Mouse (Mus musculus): ENCODE results near the gene Rprml. TPM values are rescaled to one million over a fixed set of nuclear protein-coding genes. Genes with fewer than 3 reads are reported as not detected.

The Rprml gene
- polyA plus RNA-seq, 1 experiment: not detected

DNA sequence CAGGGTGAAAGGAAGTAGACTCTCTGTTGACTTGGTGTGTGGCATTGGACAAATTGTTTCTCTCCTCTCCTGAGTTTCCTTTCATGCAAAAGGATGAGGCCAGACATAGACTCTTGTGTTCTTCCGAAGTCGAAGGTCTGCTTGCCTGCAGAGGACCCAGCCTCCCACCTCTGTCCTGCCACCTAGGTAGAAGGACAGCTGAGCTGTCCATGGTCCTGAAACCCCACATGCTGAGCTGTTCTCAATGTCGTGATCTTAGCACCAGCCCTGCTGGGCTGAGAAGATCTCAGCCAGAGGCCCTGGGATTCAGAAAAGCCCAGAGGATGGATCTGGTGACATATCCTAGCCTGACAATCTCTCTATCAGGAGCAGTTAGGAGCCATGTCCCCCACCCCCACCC lies 7.2 kb downstream of the Rprml start:
- Histone ChIP-seq H3K27ac (ENCODE audit: insufficient read depth, low read depth, low read length) (no peak overlapping the region), H3K4me1 (ENCODE audit: control insufficient read depth, insufficient read depth, low read length) (peaks cover 41% of the 10 kb centered on the region), H3K4me3 (ENCODE audit: insufficient read depth, low read depth, low read length) (no peak overlapping the region)
- WGBS: 26% methylated on average over 3 of the region's 3 CpGs
- TF ChIP-seq POLR2A (IDR thresholded peaks at IDR 0.05; ENCODE audit: insufficient read depth, low read depth, low read length): no peak
- no peak for TF ChIP-seq CTCF (IDR thresholded peaks at IDR 0.05; ENCODE audit: insufficient read depth, low read depth, low read length)

DNA sequence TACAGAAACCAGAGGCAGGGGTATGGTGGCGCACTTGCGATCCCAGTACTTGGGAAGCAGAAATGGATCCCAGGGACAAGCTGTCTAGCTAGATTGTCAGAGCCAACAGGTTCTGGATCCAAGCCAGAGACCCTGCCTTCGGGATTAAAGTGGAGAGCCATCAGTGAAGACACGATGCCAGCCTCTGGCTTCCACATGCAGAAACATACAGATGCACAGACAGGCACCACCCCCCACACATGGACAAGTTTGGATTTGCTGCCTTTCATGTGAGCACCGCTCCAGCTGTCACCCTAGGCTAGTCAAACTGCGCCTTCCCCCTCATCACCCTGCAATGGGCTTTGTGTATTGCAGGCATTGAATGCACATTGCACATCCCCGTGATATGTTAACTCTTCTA lies 8.8 kb downstream of the Rprml start:
- WGBS: 60% methylated on average over 7 of the region's 7 CpGs
- H3K4me1 ChIP-seq (ENCODE audit: control insufficient read depth, insufficient read depth, low read length): peaks cover 46% of the 10 kb centered on the region
- TF ChIP-seq CTCF (IDR thresholded peaks at IDR 0.05; ENCODE audit: insufficient read depth, low read depth, low read length): no peak
- H3K4me3 ChIP-seq (ENCODE audit: insufficient read depth, low read depth, low read length): no peak overlapping the region
- H3K27ac ChIP-seq (ENCODE audit: insufficient read depth, low read depth, low read length): no peak overlapping the region

DNA sequence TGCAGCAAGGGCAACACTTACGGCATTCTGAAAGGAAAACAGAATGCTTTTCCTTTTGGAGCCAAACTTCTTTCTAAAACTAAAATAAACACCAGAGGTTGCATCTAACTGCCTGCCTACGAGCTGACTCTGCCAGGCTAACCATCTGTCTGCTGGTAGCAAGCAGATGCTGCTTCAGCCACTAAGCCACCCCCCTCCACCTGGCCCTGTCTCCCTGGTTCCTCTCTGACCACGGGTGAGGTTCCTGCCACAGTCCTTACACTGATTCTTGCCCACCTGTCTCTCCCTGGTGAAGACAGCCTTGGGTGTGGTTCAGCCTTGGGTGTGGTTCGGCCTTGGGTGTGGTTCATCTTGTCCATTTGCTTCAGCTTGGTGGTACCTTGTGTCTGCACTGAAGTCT lies 12.5 kb downstream of the Rprml start:
- Histone ChIP-seq H3K4me3 (ENCODE audit: insufficient read depth, low read depth, low read length) (no peak overlapping the region), H3K27ac (ENCODE audit: insufficient read depth, low read depth, low read length) (peak overlapping the region; percentile 90), H3K4me1 (ENCODE audit: control insufficient read depth, insufficient read depth, low read length) (peaks cover 48% of the 10 kb centered on the region)
- TF ChIP-seq POLR2A (IDR thresholded peaks at IDR 0.05; ENCODE audit: insufficient read depth, low read depth, low read length) (no peak), CTCF (IDR thresholded peaks at IDR 0.05; ENCODE audit: insufficient read depth, low read depth, low read length) (no peak)
- WGBS: 33% methylated on average over 4 of the region's 4 CpGs

DNA sequence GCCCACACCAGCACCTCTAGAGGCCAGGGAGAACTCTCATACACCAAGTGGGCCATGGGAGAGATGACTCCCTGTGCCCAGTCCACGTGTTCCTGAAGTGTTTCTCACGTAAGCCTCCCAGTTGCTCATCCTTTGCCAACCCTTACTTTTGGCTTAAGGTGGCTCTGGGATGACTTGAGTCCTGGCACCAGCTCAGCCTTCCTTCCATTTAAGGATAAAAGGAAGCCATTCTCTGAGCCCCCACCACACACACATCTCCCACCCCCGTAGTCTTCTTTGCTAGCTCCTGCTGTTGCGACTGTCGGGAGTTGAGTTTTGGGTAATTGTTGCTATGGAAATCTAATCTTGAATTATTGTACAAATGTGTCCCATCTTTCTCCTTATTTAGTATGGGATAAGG lies 13.2 kb downstream of the Rprml start:
- 30% methylated on average over 5 of the region's 5 CpGs for WGBS

DNA sequence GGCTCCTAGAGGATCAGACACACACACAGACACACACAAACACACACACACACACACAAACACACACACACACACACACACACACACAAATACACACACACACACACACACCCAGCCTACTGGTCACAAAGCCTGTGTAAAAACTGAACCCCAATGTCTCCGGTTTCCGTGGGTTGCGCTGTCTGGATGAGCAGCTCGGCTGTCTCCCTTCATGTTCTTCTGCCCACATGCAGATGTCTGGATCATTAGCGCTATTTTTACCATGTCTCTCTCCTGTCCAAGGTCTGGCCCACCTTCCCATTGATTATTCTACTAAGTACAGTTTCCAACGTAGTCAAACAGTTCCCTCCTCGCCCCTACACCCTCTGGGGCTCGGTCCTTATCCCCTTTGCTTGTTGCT lies 13.7 kb downstream of the Rprml start:
- no peak for TF ChIP-seq CTCF (IDR thresholded peaks at IDR 0.05; ENCODE audit: insufficient read depth, low read depth, low read length)
- no peak for TF ChIP-seq POLR2A (IDR thresholded peaks at IDR 0.05; ENCODE audit: insufficient read depth, low read depth, low read length)
- Histone ChIP-seq H3K27ac (ENCODE audit: insufficient read depth, low read depth, low read length) (peak overlapping the region; percentile 95), H3K4me3 (ENCODE audit: insufficient read depth, low read depth, low read length) (no peak overlapping the region), H3K4me1 (ENCODE audit: control insufficient read depth, insufficient read depth, low read length) (peaks cover 53% of the 10 kb centered on the region)
- WGBS: 38% methylated on average over 8 of the region's 8 CpGs

More for the DNA sequence above, 13.2 kb downstream of the Rprml start:
- Histone ChIP-seq H3K4me1 (ENCODE audit: control insufficient read depth, insufficient read depth, low read length) (peaks cover 54% of the 10 kb centered on the region), H3K27ac (ENCODE audit: insufficient read depth, low read depth, low read length) (peak overlapping the region; percentile 95), H3K4me3 (ENCODE audit: insufficient read depth, low read depth, low read length) (no peak overlapping the region)
- no peak for TF ChIP-seq CTCF (IDR thresholded peaks at IDR 0.05; ENCODE audit: insufficient read depth, low read depth, low read length)
- no peak for TF ChIP-seq POLR2A (IDR thresholded peaks at IDR 0.05; ENCODE audit: insufficient read depth, low read depth, low read length)

DNA sequence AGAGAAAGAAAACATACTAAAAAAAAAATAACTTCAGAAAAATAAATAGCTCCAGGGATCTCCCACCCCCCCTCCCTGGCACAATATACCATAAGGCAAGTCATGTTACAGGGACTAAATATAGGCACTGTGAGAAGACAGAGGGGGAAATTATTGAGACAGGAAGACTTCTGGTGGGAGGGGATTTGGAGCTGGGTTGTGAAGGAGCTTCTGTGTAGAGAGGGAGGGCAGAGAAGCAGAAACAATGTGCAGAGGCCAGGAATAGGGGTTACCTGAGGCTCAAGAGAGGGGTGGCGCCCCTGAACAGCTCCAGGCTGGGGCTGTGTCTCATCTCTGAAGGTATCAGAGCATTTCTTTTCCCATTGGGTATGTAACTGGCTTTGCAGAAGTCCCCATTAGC lies 16.3 kb downstream of the Rprml start:
- 30% methylated on average over 1 of the region's 1 CpGs for WGBS
- TF ChIP-seq CTCF (IDR thresholded peaks at IDR 0.05; ENCODE audit: insufficient read depth, low read depth, low read length) (no peak), POLR2A (IDR thresholded peaks at IDR 0.05; ENCODE audit: insufficient read depth, low read depth, low read length) (no peak)
- H3K4me3 ChIP-seq (ENCODE audit: insufficient read depth, low read depth, low read length): peak overlapping the region; percentile 30
- peaks cover 50% of the 10 kb centered on the region for H3K4me1 ChIP-seq (ENCODE audit: control insufficient read depth, insufficient read depth, low read length)
- H3K27ac ChIP-seq (ENCODE audit: insufficient read depth, low read depth, low read length): peak overlapping the region; percentile 99

DNA sequence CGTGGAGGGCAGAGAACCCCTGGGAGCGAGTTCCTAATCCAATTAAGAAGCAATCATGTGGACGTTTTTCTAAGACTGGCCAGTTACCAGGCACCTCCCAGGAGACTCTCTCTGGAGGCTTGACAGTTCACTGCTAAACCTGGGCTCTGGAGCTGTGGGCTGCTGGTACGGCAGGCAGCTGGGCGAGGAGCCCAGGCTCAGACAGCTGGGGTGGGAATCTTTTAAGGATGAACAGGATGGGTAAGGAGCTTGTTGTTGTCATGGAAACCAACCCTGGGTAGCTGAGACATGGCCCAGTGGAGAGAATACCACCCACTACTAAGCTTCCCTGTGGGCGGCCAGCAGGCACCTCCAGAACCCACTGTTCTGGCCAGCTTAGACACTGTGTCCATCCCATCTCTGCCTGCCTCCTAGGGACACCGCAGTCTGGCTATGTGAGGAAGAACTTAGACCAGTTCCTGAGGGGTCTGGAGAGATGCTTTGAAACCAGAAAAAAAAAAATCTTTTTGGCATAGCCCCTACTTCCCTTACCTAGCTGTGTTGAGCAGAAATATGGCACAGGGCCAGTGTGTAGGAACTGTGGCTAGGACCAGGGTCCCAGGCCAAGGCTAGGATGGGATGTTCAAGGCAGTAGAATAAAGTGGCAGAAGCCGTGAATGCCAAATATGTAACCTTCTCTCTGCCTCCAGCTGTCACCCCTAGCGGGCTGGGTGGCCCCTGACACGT lies 17.0 kb downstream of the Rprml start:
- H3K27ac ChIP-seq (ENCODE audit: insufficient read depth, low read depth, low read length): peak overlapping the region; percentile 99

DNA sequence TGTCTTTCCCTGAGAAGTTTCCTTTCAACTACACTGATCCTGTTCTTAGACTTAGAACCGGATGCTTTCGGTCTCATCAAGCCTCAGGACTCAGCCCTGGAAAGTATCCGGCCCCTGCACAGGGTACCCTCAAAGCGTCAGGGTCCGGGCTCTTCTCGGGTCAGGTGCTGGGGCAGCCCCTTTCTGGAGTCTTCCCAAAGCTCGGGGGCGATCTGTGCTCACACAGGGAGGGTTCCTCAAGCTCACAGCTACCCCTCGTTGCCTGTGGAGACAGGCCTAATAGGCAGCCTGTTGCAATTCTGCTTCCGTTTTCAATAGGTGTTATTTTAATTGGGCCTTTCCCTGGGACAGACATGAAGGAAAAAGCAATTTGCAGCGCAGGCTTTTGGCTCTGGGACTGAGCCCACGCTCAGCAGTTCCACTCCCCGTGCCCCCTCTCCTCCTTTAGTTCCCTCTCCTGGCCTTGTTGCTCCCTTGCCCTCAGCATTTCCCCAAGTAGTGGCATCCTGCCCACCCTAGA lies 17.6 kb downstream of the Rprml start:
- TF ChIP-seq CTCF (IDR thresholded peaks at IDR 0.05; ENCODE audit: insufficient read depth, low read depth, low read length) (no peak), POLR2A (IDR thresholded peaks at IDR 0.05; ENCODE audit: insufficient read depth, low read depth, low read length) (no peak)
- 13% methylated on average over 13 of the region's 13 CpGs for WGBS
- Histone ChIP-seq H3K4me3 (ENCODE audit: insufficient read depth, low read depth, low read length) (no peak overlapping the region), H3K27ac (ENCODE audit: insufficient read depth, low read depth, low read length) (peak overlapping the region; percentile 99), H3K4me1 (ENCODE audit: control insufficient read depth, insufficient read depth, low read length) (peaks cover 42% of the 10 kb centered on the region)

More for the DNA sequence above, 17.0 kb downstream of the Rprml start:
- no peak; the same call in 1 of the 2 replicates for TF ChIP-seq POLR2A (IDR thresholded peaks at IDR 0.05; ENCODE audit: insufficient read depth, low read depth, low read length)
- WGBS: 7% methylated on average over 10 of the region's 10 CpGs
- H3K4me1 ChIP-seq (ENCODE audit: control insufficient read depth, insufficient read depth, low read length): peaks cover 46% of the 10 kb centered on the region
- peak overlapping the region; percentile 30 for H3K4me3 ChIP-seq (ENCODE audit: insufficient read depth, low read depth, low read length)

DNA sequence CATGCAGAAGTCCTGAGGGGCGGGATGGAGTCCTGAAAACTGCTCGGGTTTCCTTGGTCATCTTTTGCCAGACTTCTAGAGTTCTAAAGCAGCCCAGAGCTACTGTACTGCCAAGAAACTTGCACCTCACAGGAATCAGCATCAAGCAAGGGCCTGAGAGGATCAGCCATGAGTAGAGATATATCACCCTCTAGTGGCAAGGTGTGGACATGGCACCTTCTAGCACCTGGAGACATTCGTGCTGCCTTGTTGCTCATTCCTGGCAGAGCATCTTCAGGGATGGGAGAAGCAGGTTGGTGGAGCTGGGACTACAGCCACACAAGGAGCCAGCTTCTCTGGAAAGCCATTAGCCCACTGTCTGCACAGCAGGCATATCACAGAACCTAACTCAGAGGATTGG lies 26.2 kb downstream of the Rprml start:
- 20% methylated on average over 3 of the region's 3 CpGs for WGBS
- Histone ChIP-seq H3K4me1 (ENCODE audit: control insufficient read depth, insufficient read depth, low read length) (no peaks in the 10 kb centered on the region), H3K4me3 (ENCODE audit: insufficient read depth, low read depth, low read length) (no peak overlapping the region), H3K27ac (ENCODE audit: insufficient read depth, low read depth, low read length) (no peak overlapping the region)
- TF ChIP-seq POLR2A (IDR thresholded peaks at IDR 0.05; ENCODE audit: insufficient read depth, low read depth, low read length): no peak
- peak; percentile 50 for TF ChIP-seq CTCF (IDR thresholded peaks at IDR 0.05; ENCODE audit: insufficient read depth, low read depth, low read length)

Measured in olfactory bulb, adult 2 months (tissue).